Mouse (Mus musculus) testis, adult 10 weeks (tissue): ENCODE results near the gene B3gat1. TPM values are rescaled to one million over a fixed set of nuclear protein-coding genes. Genes with fewer than 3 reads are reported as not detected.

Experiments
- polyA plus RNA-seq: library from polyadenylated mRNA; stranded (reverse); fragments of 350-450 nt; fragmentation: Illumina TruSeq; extraction: RNeasy Lipid Tissue Mini Kit (QIAGEN cat#74804); gene quantifications from one replicate; pipeline ENCODE4 v1.2.3, GENCODE M21; 2014; ENCODE audit warnings: low read depth, low replicate concordance

B3gat1 gene
- polyA plus RNA-seq: not detected

DNA sequence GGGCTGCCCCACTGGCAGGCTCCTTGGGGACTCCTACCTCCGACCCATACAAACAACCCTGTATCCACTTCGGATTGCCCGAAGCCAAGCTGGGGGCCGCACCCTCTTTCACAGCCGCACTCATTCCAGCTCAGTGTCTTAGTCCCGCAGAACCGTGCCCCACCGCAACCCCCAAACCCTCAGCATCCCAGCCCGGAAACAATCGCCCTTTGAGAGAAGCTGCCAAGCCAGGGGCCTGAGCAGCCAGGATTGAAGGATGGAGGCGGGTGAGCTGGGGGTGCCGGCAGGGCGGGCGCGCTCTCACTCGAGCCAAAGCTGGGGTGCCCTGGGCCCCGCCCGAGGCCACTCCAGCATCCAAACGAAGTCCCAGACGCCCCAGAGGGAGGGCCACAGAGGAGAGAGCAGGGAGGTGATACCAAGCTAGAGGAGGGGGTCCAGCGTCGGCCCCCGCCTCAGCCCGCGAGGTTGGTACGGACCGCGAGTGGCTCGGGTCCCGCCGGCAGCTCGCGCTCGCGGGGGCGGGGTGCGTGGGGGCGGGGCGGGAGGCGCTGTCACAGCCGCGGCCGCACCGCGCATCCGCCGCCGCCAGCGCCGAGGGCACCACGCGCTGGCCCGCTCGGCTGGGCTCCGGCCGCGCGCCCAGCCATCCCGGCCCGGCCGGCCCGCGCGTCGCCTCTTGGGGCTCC is at the start of gene B3gat1:
TSS of gene B3gat1 (plus strand) at position 523 of the 686 bp plus-strand sequence.

DNA sequence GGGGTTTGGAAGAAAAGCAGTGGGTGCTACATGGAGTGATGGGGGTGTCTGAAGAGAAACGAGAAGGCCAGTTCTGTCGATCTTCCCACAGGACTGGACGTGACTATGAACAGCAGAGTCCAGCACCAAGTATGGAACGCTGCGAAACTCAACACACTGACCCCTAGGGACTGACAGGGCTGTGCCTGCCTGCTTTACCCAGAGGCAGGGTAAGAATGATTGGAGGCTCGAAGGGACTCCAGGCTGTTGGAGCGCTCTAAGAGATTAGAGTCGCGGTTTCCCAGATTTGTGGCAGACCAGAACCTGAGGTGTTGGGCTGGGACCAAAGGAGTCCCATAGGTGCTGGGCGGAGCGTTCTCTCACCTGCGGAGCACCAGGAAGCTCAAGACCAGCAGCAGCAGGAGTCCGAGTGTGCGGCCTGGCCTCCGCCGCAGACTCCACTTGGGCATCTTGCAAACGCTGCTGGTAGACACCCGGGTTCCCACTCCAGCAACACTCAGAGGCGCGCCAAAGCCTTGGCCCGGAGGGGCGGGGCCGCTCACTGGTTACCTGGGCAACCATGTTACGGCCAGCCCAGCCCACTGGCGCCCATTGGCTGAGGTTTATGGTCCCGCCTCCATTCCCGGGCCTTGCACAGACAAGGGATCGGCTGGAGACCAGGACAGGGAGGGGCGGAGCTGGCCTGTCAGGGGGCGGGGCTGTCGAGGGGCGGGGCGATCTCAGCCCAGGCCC is 72.6 kb downstream of the B3gat1 start, which contains the start of gene Glb1l2:
TSS of gene Glb1l2 (minus strand) at position 534 of the 732 bp plus-strand sequence.

Other genes with a start within 250 kb of the B3gat1 start
- gene Glb1l2, start 72.7 kb downstream of the B3gat1 start, polyA plus RNA-seq: 10.7 TPM
- 291 TPM for gene Glb1l3, start 127.2 kb downstream of the B3gat1 start, polyA plus RNA-seq
- 0.34 TPM for gene Gm1110, start 189.4 kb downstream of the B3gat1 start, polyA plus RNA-seq